Mouse (Mus musculus): ENCODE results near the gene Sgsm1. TPM values are rescaled to one million over a fixed set of nuclear protein-coding genes. Genes with fewer than 3 reads are reported as not detected.

Sgsm1 gene
- polyA plus RNA-seq, 1 experiment = 6.7 TPM

DNA sequence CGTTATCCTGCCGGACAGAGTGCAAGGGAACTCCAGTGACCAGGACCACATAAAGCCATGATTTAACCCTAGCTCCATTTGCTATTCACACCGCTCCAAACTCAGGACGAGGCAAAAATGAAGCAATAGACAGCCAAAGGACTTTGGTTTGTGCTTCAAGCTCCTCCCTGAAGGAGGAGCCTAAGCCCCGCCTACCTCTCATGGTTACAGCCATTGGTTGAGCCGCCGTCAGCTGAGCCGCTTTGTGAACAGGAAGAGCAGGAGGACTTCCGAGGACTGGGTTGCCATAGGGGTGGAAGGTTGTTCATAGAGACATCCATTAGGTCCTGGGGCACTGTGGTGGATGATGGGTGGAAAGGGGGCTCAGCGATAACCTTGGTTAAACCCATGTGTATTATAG lies 34.7 kb downstream of the Sgsm1 start:
- no peak for DNase-seq
- no peak for TF ChIP-seq CTCF (IDR thresholded peaks at IDR 0.05; ENCODE audit: insufficient read depth, low read length)
- TF ChIP-seq POLR2A (IDR thresholded peaks at IDR 0.05; ENCODE audit: borderline replicate concordance, extremely low read depth, low read depth, low read length) = no peak
- no peaks in the 10 kb centered on the region for H3K4me1 ChIP-seq (ENCODE audit: control insufficient read depth, insufficient read depth, low read length)
- WGBS = 69% methylated on average over 10 of the region's 10 CpGs
- H3K4me3 ChIP-seq (replicated peaks; ENCODE audit: extremely low read depth, low read depth, low read length) = no peak overlapping the region

- WGBS = 62% methylated on average over 11 of the region's 11 CpGs
- no peak for TF ChIP-seq POLR2A (IDR thresholded peaks at IDR 0.05; ENCODE audit: borderline replicate concordance, extremely low read depth, low read depth, low read length)
- no peak for TF ChIP-seq CTCF (IDR thresholded peaks at IDR 0.05; ENCODE audit: insufficient read depth, low read length)
- no peak for DNase-seq
- no peaks in the 10 kb centered on the region for H3K4me1 ChIP-seq (ENCODE audit: control insufficient read depth, insufficient read depth, low read length)
- H3K4me3 ChIP-seq (replicated peaks; ENCODE audit: extremely low read depth, low read depth, low read length) = no peak overlapping the region
Observed at GRCm38 (mm10) chr5:113271207-113271811, 39.3 kb downstream of the Sgsm1 start.

- 79% methylated on average over 3 of the region's 3 CpGs for WGBS
- TF ChIP-seq POLR2A (IDR thresholded peaks at IDR 0.05; ENCODE audit: borderline replicate concordance, extremely low read depth, low read depth, low read length) = no peak
- no peak for TF ChIP-seq CTCF (IDR thresholded peaks at IDR 0.05; ENCODE audit: insufficient read depth, low read length)
- no peaks in the 10 kb centered on the region for H3K4me1 ChIP-seq (ENCODE audit: control insufficient read depth, insufficient read depth, low read length)
- DNase-seq = no peak
- no peak overlapping the region for H3K4me3 ChIP-seq (replicated peaks; ENCODE audit: extremely low read depth, low read depth, low read length)
Observed at GRCm38 (mm10) chr5:113270043-113270442, 40.5 kb downstream of the Sgsm1 start.

- Histone ChIP-seq H3K4me1 (ENCODE audit: control insufficient read depth, insufficient read depth, low read length) (no peaks in the 10 kb centered on the region), H3K4me3 (replicated peaks; ENCODE audit: extremely low read depth, low read depth, low read length) (no peak overlapping the region)
- no peak for TF ChIP-seq POLR2A (IDR thresholded peaks at IDR 0.05; ENCODE audit: borderline replicate concordance, extremely low read depth, low read depth, low read length)
- TF ChIP-seq CTCF (IDR thresholded peaks at IDR 0.05; ENCODE audit: insufficient read depth, low read length) = no peak
- no peak for DNase-seq
Observed at GRCm38 (mm10) chr5:113268246-113268645, 42.3 kb downstream of the Sgsm1 start.

DNA sequence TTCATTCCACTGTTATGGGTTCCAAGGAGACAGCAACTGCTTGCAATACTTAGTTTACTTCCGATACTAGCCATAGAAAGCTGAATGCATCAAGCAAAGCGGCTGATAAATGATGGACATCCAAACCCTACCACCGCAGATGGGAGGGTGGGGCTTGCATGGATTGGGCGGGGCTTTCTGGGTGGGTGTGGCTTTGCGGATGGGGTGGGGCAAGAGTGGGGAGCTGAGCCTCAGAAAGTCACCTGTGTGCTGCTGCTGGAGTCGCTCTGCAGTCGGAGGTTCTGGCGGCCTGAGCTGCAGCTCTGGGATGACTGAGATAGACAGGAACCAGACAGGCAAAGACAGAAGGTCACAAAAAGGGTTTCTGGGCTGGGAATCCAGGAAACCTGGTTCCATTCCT lies 44.9 kb downstream of the Sgsm1 start:
- no peak for DNase-seq
- TF ChIP-seq CTCF (IDR thresholded peaks at IDR 0.05; ENCODE audit: insufficient read depth, low read length) = no peak
- H3K4me3 ChIP-seq (replicated peaks; ENCODE audit: extremely low read depth, low read depth, low read length) = no peak overlapping the region
- 87% methylated on average over 8 of the region's 8 CpGs for WGBS
- no peaks in the 10 kb centered on the region for H3K4me1 ChIP-seq (ENCODE audit: control insufficient read depth, insufficient read depth, low read length)

- no peaks in the 10 kb centered on the region for H3K4me1 ChIP-seq (ENCODE audit: control insufficient read depth, insufficient read depth, low read length)
Observed at GRCm38 (mm10) chr5:113250806-113251205, 59.8 kb downstream of the Sgsm1 start.

DNA sequence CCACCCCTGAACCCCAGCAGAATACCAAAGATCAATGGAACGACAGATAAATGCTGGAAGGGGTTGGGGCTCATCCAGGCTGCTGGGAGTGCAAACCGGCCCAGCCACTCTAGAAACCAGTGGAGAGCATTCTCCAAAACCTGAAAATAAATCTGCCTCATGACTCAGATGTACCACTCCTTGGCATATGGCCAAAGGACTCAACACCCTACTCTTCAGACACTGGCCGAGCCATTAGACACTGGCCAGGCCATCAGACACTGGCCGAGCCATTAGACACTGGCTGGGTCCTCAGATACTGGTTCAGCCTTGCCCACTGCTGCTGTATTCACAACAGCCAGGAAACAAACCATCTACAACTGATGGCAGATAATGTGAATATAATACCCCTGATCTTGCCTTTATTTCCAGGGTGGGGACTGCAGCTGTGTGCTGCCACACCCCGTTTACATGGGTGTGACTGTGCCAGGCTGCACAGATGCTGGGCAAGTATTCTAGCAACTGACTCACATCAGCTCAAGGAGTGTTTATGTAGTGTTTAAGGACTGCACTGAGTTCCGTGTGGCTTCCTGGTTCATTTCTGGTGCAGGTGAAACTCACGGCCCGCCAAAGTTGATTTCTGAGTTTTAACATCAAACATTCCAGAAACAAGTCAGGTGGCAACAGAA lies 61.2 kb downstream of the Sgsm1 start:
- no peak overlapping the region for H3K4me3 ChIP-seq (replicated peaks; ENCODE audit: extremely low read depth, low read depth, low read length)
- WGBS = 46% methylated on average over 8 of the region's 8 CpGs
- peak; percentile 7 for DNase-seq

More at GRCm38 (mm10) chr5:113250806-113251205, 59.8 kb downstream of the Sgsm1 start:
- 91% methylated on average over 11 of the region's 11 CpGs for WGBS
- DNase-seq = no peak
- TF ChIP-seq POLR2A (IDR thresholded peaks at IDR 0.05; ENCODE audit: borderline replicate concordance, extremely low read depth, low read depth, low read length) (no peak), CTCF (IDR thresholded peaks at IDR 0.05; ENCODE audit: insufficient read depth, low read length) (no peak)
- no peak overlapping the region for H3K4me3 ChIP-seq (replicated peaks; ENCODE audit: extremely low read depth, low read depth, low read length)

DNA sequence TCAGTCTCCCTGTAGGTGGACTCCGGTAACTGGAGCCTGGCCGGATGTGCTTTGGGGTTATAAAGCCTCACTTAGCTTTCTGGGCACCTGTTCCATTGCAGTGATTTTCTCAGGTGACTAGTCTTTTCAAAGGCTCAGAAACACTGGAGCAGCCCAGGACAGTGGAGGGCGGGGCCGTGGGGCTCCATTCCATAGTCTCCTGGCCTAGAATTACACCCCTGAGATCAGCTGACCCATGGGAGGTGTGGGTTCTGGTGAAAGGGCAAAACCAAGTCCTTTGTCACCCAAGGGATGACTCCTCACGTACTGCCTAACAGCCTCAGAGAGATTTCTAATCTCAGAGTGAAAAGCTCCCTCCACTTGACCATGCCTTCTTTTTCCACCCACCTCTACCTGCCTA lies 80.4 kb downstream of the Sgsm1 start:
- no peak for TF ChIP-seq POLR2A (IDR thresholded peaks at IDR 0.05; ENCODE audit: borderline replicate concordance, extremely low read depth, low read depth, low read length)
- no peak for TF ChIP-seq CTCF (IDR thresholded peaks at IDR 0.05; ENCODE audit: insufficient read depth, low read length)
- Histone ChIP-seq H3K4me3 (replicated peaks; ENCODE audit: extremely low read depth, low read depth, low read length) (no peak overlapping the region), H3K4me1 (ENCODE audit: control insufficient read depth, insufficient read depth, low read length) (peaks cover 4% of the 10 kb centered on the region; the same call in 1 of the 2 replicates)
- 74% methylated on average over 5 of the region's 5 CpGs for WGBS
- DNase-seq = no peak

More for the DNA sequence above, 61.2 kb downstream of the Sgsm1 start:
- TF ChIP-seq CTCF (IDR thresholded peaks at IDR 0.05; ENCODE audit: insufficient read depth, low read length) (no peak), POLR2A (IDR thresholded peaks at IDR 0.05; ENCODE audit: borderline replicate concordance, extremely low read depth, low read depth, low read length) (no peak)
- no peaks in the 10 kb centered on the region for H3K4me1 ChIP-seq (ENCODE audit: control insufficient read depth, insufficient read depth, low read length)

DNA sequence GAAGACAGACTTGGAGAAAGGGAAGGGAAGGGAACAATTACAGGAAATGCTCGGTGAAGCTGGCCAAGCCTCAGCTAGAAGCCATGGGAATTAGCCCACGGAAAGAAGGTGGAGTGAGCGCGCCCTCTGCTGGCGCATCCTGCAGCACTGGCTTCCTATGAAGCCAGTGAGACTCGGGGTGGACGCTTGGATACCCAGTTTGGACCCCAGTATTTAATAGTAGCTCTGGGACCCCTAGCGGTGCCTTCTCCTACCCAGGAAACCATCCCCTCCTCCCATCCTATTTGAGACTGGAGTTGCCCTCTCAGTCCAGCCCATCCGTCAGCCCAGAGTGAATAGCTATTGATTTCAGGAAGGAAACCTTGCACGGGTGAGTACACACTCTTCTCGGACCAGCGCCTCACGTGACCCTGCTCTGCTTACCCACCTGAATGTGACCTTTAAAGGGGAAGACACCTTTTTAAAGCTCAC lies 83.9 kb downstream of the Sgsm1 start, which contains the start of gene Tmem211:
Gene Tmem211, plus strand, starts transcription at position 278 of the 471 bp plus-strand sequence.
- peaks cover 4% of the 10 kb centered on the region; the same call in 1 of the 2 replicates for H3K4me1 ChIP-seq (ENCODE audit: control insufficient read depth, insufficient read depth, low read length)
- peak; percentile 81 for DNase-seq
- H3K4me3 ChIP-seq (replicated peaks; ENCODE audit: extremely low read depth, low read depth, low read length) = no peak within 1 kb of the TSS
- no peak for TF ChIP-seq POLR2A (IDR thresholded peaks at IDR 0.05; ENCODE audit: borderline replicate concordance, extremely low read depth, low read depth, low read length)
- peak; percentile 91 for TF ChIP-seq CTCF (IDR thresholded peaks at IDR 0.05; ENCODE audit: insufficient read depth, low read length)
- under 1% methylated on average over 13 of the region's 13 CpGs for WGBS
